Mouse (Mus musculus) A20 (cell line): ENCODE measurements around the gene Fam129a.
"Not testable (repeated sequence)": the region's sequence is repeated elsewhere in the genome, so short reads cannot be mapped to it uniquely, and the experiment has no call there.

ENCODE experiments used
- DNase-seq: peaks from one replicate; pipeline ENCODE4 v3.0.0-alpha.2; 2011; ENCODE audit warnings: low read depth, low spot score

Gene Fam129a

GRCm38 (mm10) chr1:151583457-151584181 lies 12.6 kb downstream of the Fam129a start:
- DNase-seq = no peak

GRCm38 (mm10) chr1:151584182-151584471 lies 13.1 kb downstream of the Fam129a start:
- DNase-seq = no peak

DNA sequence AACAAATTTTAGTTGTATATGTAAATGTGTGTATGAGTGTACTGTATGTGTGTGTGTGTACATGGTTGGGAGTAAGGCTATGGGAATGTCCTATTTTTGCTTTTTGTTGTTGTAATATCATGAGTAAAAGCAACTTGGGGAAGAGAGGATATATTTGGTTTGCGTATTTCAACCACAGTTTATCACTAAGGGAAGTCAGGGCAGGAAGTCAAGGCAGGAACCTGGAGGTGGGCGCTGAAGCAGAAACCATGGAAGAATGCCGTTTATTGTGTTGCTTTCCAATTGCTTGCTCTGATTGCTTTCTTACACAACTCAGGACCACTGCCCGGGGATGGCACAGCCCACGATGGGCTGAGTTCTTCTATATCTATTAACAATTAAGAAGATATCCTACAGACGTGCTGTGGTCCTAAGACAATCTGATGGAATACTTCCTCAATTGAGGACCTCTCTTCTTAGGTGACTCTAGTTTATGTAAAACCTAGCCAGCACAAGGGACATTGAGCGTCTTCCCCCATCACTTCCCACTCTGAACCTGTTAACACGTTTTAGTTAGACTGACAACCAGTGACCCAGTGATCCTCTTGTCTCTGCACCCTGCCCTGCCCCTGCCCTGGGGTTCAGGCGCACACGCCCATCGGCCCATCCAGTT lies 13.7 kb downstream of the Fam129a start:
- no peak for DNase-seq

DNA sequence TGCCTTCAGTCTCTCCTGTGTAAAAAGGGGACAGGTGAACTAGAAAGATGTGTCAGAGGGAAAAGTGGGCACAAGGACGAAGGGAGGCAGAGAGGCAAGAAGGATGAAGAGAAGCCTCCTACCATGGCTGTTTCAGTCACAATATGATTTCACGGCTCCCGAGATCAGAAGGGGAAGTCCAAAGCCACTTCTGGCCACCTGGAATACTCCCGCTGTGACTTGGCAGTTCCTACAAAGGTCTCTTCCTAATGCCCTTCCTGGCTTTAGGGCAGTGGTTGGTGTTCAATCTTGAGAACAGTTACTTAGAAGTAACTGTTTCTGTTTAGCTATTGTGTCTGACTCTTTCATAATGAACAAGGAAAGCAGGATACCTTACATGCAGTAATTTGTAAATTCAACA lies 14.7 kb downstream of the Fam129a start:
- no peak for DNase-seq

DNA sequence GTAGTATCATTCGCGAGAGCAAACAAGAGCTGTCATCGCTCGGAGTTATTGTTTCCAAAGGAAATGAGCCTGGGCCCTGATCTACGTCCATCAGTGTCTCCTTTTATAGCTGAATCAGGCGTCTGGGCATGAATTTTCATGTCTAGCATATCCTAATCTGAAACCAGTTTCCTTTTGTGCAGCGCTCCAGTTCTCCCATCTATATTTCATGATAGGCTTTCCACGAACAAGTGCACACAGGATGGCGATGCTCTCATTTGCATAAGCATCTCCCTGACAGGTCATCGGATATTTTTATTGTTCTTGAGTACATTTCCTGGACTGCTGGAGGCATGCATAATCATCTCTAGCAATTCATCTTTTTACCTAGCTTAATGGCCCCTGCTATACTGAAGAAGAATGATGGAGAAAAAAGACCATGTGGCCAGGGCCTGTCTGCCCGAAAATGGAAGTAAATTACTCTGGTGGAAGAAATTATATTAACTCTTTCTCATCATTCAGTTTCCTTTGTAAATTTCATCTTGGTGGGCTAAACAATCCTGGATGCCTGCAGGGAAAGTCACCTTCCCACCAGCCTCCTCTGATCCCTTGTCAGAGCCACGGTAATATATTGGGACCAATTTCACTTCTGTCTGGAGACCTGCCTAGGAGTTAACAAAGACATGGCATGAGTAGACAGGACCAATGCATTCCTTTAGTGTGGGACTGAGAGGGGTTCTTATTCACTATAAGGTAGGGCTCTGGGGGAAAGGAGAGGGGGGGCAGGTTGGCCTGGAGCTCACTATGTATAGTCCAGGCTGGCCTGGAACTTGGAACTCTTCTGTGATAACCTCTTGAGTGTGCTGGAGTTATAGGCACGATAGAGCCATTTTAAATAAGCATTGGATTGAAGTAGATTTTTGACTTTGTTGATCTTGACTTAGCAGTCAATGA lies 21.4 kb downstream of the Fam129a start:
- DNase-seq = no peak

GRCm38 (mm10) chr1:151594906-151595305 lies 23.9 kb downstream of the Fam129a start:
- DNase-seq = no peak

- no peak for DNase-seq
Measured at GRCm38 (mm10) chr1:151595600-151596299, 24.8 kb downstream of the Fam129a start.

- DNase-seq = no peak
Measured at GRCm38 (mm10) chr1:151596562-151596961, 25.6 kb downstream of the Fam129a start.

GRCm38 (mm10) chr1:151597677-151598297 lies 26.8 kb downstream of the Fam129a start:
- no peak for DNase-seq

DNA sequence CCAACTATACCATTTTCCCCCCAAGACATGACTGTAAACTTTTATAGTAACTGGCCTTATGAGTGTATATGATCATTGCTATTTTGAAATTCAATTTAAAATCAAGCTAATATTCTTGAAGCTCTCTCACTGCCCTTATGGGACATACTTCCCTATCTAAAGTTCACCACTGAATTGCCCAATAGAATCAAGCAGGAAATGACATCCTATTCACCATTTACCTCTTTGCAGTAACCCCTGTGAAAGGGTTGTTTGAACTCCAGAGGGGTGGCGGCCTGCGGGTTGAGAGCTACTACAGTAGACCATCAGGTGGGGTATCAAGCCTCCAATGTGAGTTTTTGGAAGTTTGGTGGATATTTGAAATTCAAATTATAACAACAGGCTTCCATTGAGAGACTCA lies 27.9 kb downstream of the Fam129a start:
- DNase-seq = no peak

DNA sequence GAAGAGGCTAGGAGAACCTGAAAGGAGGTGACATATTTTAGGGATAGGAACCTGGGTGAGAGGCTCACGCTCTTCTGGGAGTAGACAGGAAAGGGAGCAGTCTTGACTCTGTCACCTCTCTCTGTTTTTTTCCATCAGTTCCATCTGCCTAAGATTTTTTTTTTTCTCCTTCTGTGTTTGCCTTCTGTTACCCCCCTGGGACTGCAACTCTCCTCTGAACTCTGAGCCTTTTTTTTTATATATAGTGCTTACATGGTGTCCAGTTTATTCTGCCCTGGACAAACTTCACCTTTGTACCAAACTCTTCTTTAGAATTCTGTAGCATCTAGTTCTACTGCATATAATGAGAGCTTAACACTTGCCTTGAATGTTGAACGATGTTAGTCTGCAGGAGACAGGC lies 33.3 kb downstream of the Fam129a start:
- DNase-seq = no peak

- not testable (repeated sequence) for DNase-seq
Measured at GRCm38 (mm10) chr1:151607957-151608356, 37.0 kb downstream of the Fam129a start.

GRCm38 (mm10) chr1:151610621-151611020 lies 39.6 kb downstream of the Fam129a start:
- no peak for DNase-seq

GRCm38 (mm10) chr1:151614320-151614935 lies 43.4 kb downstream of the Fam129a start:
- DNase-seq = no peak

DNA sequence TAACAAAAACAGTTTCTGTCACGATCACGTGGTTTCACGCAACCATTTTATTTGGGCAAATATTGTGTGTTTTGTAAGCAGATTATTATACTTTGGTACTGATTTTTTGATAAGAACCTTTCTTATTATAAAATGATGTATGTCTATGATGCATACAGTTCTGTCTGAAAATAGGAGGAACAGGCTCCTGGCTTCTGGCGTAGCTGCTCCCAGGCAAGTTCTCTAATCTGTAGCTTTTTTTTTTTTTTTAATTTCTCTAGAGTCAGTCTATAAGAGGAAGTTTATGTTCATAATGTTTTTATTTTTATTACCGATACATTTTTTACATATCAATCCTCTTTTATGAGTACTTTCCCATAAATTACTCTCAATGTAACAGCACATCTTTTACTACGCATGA lies 44.6 kb downstream of the Fam129a start:
- no peak for DNase-seq

DNA sequence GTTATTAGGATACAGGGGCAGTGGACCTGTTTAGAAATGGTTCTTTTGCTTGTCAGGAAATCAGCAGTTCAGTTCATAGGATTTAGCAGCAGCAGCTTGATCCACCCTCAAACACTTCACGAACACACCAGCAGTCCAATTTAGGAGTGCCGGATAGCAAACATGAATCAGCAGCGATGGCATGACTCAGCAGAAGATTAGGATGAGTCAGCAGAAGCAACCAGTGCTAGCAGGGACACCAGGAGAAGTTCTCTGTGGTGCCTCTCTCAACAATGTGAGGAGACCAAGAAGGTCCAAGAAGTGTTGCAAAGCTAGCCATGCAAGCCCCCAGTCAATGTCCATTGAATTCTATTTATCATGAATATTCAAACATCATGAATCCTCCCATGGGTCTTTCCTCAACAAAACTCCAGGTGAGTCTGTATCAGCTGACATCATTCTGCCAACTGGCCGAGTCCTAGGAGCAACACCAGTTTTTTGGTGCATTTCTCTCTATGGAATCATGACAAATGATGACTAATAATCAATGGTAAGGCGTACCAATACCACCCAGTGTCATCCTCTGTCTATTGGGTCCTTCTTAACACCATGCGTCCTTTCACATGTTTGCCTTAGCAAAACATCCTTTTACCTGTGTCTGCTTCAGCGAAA lies 45.7 kb downstream of the Fam129a start:
- no peak for DNase-seq

- no peak for DNase-seq
Measured at GRCm38 (mm10) chr1:151618251-151618650, 47.3 kb downstream of the Fam129a start.

- no peak for DNase-seq
Measured at GRCm38 (mm10) chr1:151619281-151619711, 48.3 kb downstream of the Fam129a start.

GRCm38 (mm10) chr1:151620730-151621129 lies 49.7 kb downstream of the Fam129a start:
- no peak for DNase-seq
